Mouse (Mus musculus) heart, embryonic 14.5 days (tissue): Measurements from ENCODE around the gene Rph3a. TPM values are rescaled to one million over a fixed set of nuclear protein-coding genes. Genes with fewer than 3 reads are reported as not detected.

Experiments
- ATAC-seq: fragments of 200-750 bp; cut with Nextera tagmentation; 2 replicates; pipeline ENCODE4 v1.8.0; 2017; ENCODE audit warnings: low read depth, moderate TSS enrichment; ENCODE audit not compliant: insufficient number of reproducible peaks, insufficient read depth, low FRiP score
- H3K27ac ChIP-seq, 2 experiments: fragments of 200-500 bp in 1 of 2; fragments of 300-500 bp in 1 of 2; sonication (generic) in 1 of 2; replicated peaks in 1 of 2; 2 replicates each; pipeline ENCODE4 v1.5.1; 2012 to 2014; ENCODE audit warnings: low read depth in 2 of 2, low read length in 2 of 2, control low read depth in 1 of 2, mild to moderate bottlenecking in 1 of 2, mixed read lengths in 1 of 2; ENCODE audit not compliant: control insufficient read depth in 1 of 2, insufficient read depth in 1 of 2
- H3K27me3 ChIP-seq: fragments of 300-500 bp; sonication (generic); 2 replicates; pipeline ENCODE4 v1.6.1; 2014; ENCODE audit warnings: mild to moderate bottlenecking, low read length, control low read depth; ENCODE audit not compliant: control insufficient read depth, insufficient read depth
- H3K36me3 ChIP-seq: fragments of 300-500 bp; sonication (generic); 2 replicates; pipeline ENCODE4 v1.6.1; 2014; ENCODE audit warnings: mild to moderate bottlenecking, control low read depth, low read length, mixed read lengths; ENCODE audit not compliant: control insufficient read depth, insufficient read depth
- H3K4me1 ChIP-seq, 2 experiments: fragments of 200-500 bp in 1 of 2; fragments of 300-500 bp in 1 of 2; sonication (generic) in 1 of 2; 2 replicates each; pipeline ENCODE4 v1.6.1; 2012 to 2014; ENCODE audit warnings: low read length in 2 of 2, control low read depth in 1 of 2, mixed read lengths in 1 of 2; ENCODE audit not compliant: control insufficient read depth in 2 of 2, insufficient read depth in 2 of 2
- H3K4me2 ChIP-seq: fragments of 300-500 bp; sonication (generic); 2 replicates; pipeline ENCODE4 v1.6.1; 2014; ENCODE audit warnings: mild to moderate bottlenecking, low read length
- H3K4me3 ChIP-seq, 2 experiments: fragments of 200-500 bp in 1 of 2; fragments of 300-500 bp in 1 of 2; sonication (generic) in 1 of 2; 2 replicates each; pipeline ENCODE4 v1.5.1; 2012 to 2014; ENCODE audit warnings: low read length in 2 of 2, mild to moderate bottlenecking in 2 of 2, control low read depth in 1 of 2, low read depth in 1 of 2, moderate library complexity in 1 of 2; ENCODE audit not compliant: control insufficient read depth in 1 of 2, insufficient read depth in 1 of 2
- H3K9ac ChIP-seq: fragments of 300-500 bp; sonication (generic); 2 replicates; pipeline ENCODE4 v1.6.1; 2014; ENCODE audit warnings: mild to moderate bottlenecking, low read length
- H3K9me3 ChIP-seq: fragments of 300-500 bp; sonication (generic); 2 replicates; pipeline ENCODE4 v1.6.1; 2016; ENCODE audit warnings: low read length, control low read depth; ENCODE audit not compliant: control insufficient read depth
- WGBS: fragments of 180-500 bp; shearing (Covaris S2); extraction: QIAGEN DNeasy Blood & Tissue Kit; methylation state at CpG from one replicate; pipeline ENCODE4 v1.1.7; 2014; 5-methylcytosine and 5-hydroxymethylcytosine counted together
- polyA plus RNA-seq: library from polyadenylated mRNA; unstranded; fragments of >200 nt; fragmentation: Nextera tagmentation; extraction: Ambion mirVana; gene quantifications from 2 replicates; pipeline ENCODE4 v1.2.1, GENCODE M21; 2014

Rph3a gene
- polyA plus RNA-seq = not detected in 2 replicates

- no peak for ATAC-seq
- Histone ChIP-seq H3K9ac (no peak within 1 kb of the TSS), H3K4me2 (no peak within 1 kb of the TSS), H3K9me3 (no peaks in the 10 kb centered on the region), H3K36me3 (no peaks in the 10 kb centered on the region), H3K4me1 (no peaks in the 10 kb centered on the region), H3K27ac (no peak within 1 kb of the TSS), H3K27me3 (peaks cover 28% of the 10 kb centered on the region), H3K4me3 (no peak within 1 kb of the TSS)
- WGBS = 66% methylated on average over 12 of the region's 12 CpGs
These were observed at the start of gene Rph3a for GRCm38 (mm10) chr5:121009811-121010569. TSS of gene Rph3a (minus strand) at chr5:121010092.

GRCm38 (mm10) chr5:121058261-121058660, 48.4 kb upstream of the Rph3a start:
- Histone ChIP-seq H3K4me1 (no peaks in the 10 kb centered on the region), H3K36me3 (no peaks in the 10 kb centered on the region), H3K4me3 (no peak overlapping the region), H3K9ac (no peak overlapping the region), H3K27me3 (no peaks in the 10 kb centered on the region), H3K4me2 (no peak overlapping the region), H3K27ac (no peak overlapping the region), H3K9me3 (no peaks in the 10 kb centered on the region)
- WGBS = 88% methylated on average over 11 of the region's 11 CpGs
- no peak for ATAC-seq

- Histone ChIP-seq H3K36me3 (no peaks in the 10 kb centered on the region), H3K4me2 (no peak overlapping the region), H3K9ac (no peak overlapping the region), H3K4me3 (no peak overlapping the region), H3K27ac (no peak overlapping the region), H3K27me3 (no peaks in the 10 kb centered on the region), H3K9me3 (no peaks in the 10 kb centered on the region), H3K4me1 (no peaks in the 10 kb centered on the region)
- ATAC-seq = no peak
- 68% methylated on average over 9 of the region's 9 CpGs for WGBS
These were observed 44.0 kb upstream of the Rph3a start for GRCm38 (mm10) chr5:121053886-121054285.

GRCm38 (mm10) chr5:121041791-121042190, 31.9 kb upstream of the Rph3a start:
- Histone ChIP-seq H3K4me3 (no peak overlapping the region), H3K27me3 (peaks cover 4% of the 10 kb centered on the region), H3K4me2 (no peak overlapping the region), H3K9ac (no peak overlapping the region), H3K27ac (no peak overlapping the region), H3K9me3 (no peaks in the 10 kb centered on the region), H3K4me1 (no peaks in the 10 kb centered on the region; a peak in 1 of 4 replicates), H3K36me3 (no peaks in the 10 kb centered on the region)
- 20% methylated on average over 9 of the region's 9 CpGs for WGBS
- ATAC-seq = no peak

- no peak overlapping the region for H3K27ac ChIP-seq
- no peak overlapping the region for H3K9ac ChIP-seq
- WGBS = 81% methylated on average over 9 of the region's 9 CpGs
- no peak for ATAC-seq
- no peaks in the 10 kb centered on the region; a peak in 1 of 4 replicates for H3K4me1 ChIP-seq
- no peak overlapping the region for H3K4me3 ChIP-seq
- no peaks in the 10 kb centered on the region for H3K36me3 ChIP-seq
- no peak overlapping the region for H3K4me2 ChIP-seq
- no peaks in the 10 kb centered on the region for H3K9me3 ChIP-seq
- peaks cover 4% of the 10 kb centered on the region for H3K27me3 ChIP-seq
These were observed 29.6 kb upstream of the Rph3a start for GRCm38 (mm10) chr5:121039465-121039864.

GRCm38 (mm10) chr5:121030161-121030560, 20.3 kb upstream of the Rph3a start:
- H3K4me1 ChIP-seq = no peaks in the 10 kb centered on the region
- no peak overlapping the region for H3K9ac ChIP-seq
- no peak for ATAC-seq
- H3K27ac ChIP-seq = no peak overlapping the region
- WGBS = 54% methylated on average over 9 of the region's 9 CpGs
- H3K9me3 ChIP-seq = no peaks in the 10 kb centered on the region
- no peaks in the 10 kb centered on the region for H3K27me3 ChIP-seq
- H3K36me3 ChIP-seq = no peaks in the 10 kb centered on the region
- no peak overlapping the region for H3K4me2 ChIP-seq
- no peak overlapping the region for H3K4me3 ChIP-seq

GRCm38 (mm10) chr5:121019505-121019904, 9.6 kb upstream of the Rph3a start:
- 39% methylated on average over 9 of the region's 9 CpGs for WGBS
- H3K9me3 ChIP-seq = no peaks in the 10 kb centered on the region
- no peak overlapping the region for H3K4me2 ChIP-seq
- no peaks in the 10 kb centered on the region for H3K36me3 ChIP-seq
- no peak overlapping the region for H3K27ac ChIP-seq
- no peaks in the 10 kb centered on the region; the same call in 1 of the 2 replicates for H3K27me3 ChIP-seq
- no peaks in the 10 kb centered on the region for H3K4me1 ChIP-seq
- H3K9ac ChIP-seq = no peak overlapping the region
- H3K4me3 ChIP-seq = no peak overlapping the region
- ATAC-seq = no peak

- H3K27me3 ChIP-seq = no peaks in the 10 kb centered on the region; the same call in 1 of the 2 replicates
- WGBS = 50% methylated on average over 5 of the region's 5 CpGs
- H3K36me3 ChIP-seq = no peaks in the 10 kb centered on the region
- no peak overlapping the region for H3K4me2 ChIP-seq
- H3K9ac ChIP-seq = no peak overlapping the region
- H3K4me1 ChIP-seq = no peaks in the 10 kb centered on the region
- H3K4me3 ChIP-seq = no peak overlapping the region
- ATAC-seq = no peak
- H3K9me3 ChIP-seq = no peaks in the 10 kb centered on the region
- no peak overlapping the region for H3K27ac ChIP-seq
These were observed 7.8 kb upstream of the Rph3a start for GRCm38 (mm10) chr5:121017699-121018098.
